Mouse (Mus musculus) kidney, embryonic 14.5 days (tissue): Measurements from ENCODE around the gene Ankrd10. TPM values are rescaled to one million over a fixed set of nuclear protein-coding genes. Genes with fewer than 3 reads are reported as not detected.
"Not testable (repeated sequence)": the region's sequence is repeated elsewhere in the genome, so short reads cannot be mapped to it uniquely, and the experiment has no call there.

Experiments used
- ATAC-seq: fragments of 200-750 bp; cut with Nextera tagmentation; 2 replicates; pipeline ENCODE4 v1.8.0; 2017; ENCODE audit warnings: moderate number of reproducible peaks, mild to moderate bottlenecking, moderate TSS enrichment, moderate library complexity; ENCODE audit not compliant: low FRiP score, low TSS enrichment
- H3K27ac ChIP-seq: fragments of 300-500 bp; sonication (generic); 2 replicates; pipeline ENCODE4 v1.5.1; 2014; ENCODE audit warnings: low read depth, mild to moderate bottlenecking, low read length, moderate library complexity, mixed read lengths
- H3K27me3 ChIP-seq: fragments of 300-500 bp; sonication (generic); 2 replicates; pipeline ENCODE4 v1.6.1; 2014; ENCODE audit warnings: mild to moderate bottlenecking, low read length; ENCODE audit not compliant: control insufficient read depth, insufficient read depth
- H3K36me3 ChIP-seq: fragments of 300-500 bp; sonication (generic); 2 replicates; pipeline ENCODE4 v1.6.1; 2014; ENCODE audit warnings: low read length, mixed read lengths; ENCODE audit not compliant: control insufficient read depth, insufficient read depth
- H3K4me1 ChIP-seq: fragments of 300-500 bp; sonication (generic); 2 replicates; pipeline ENCODE4 v1.6.1; 2014; ENCODE audit warnings: low read length, mixed read lengths; ENCODE audit not compliant: control insufficient read depth, insufficient read depth
- H3K4me2 ChIP-seq: fragments of 300-500 bp; sonication (generic); replicated peaks from 2 replicates; pipeline ENCODE4 v1.6.1; 2014; ENCODE audit warnings: low read depth, mild to moderate bottlenecking, low read length
- H3K4me3 ChIP-seq: fragments of 300-500 bp; sonication (generic); 2 replicates; pipeline ENCODE4 v1.5.1; 2014; ENCODE audit warnings: mild to moderate bottlenecking, low read length
- H3K9ac ChIP-seq: fragments of 300-500 bp; sonication (generic); 2 replicates; pipeline ENCODE4 v1.6.1; 2014; ENCODE audit warnings: low read depth, mild to moderate bottlenecking, low read length, moderate library complexity
- H3K9me3 ChIP-seq: fragments of 300-500 bp; sonication (generic); 2 replicates; pipeline ENCODE4 v1.6.1; 2016; ENCODE audit warnings: low read length; ENCODE audit not compliant: control insufficient read depth
- WGBS: fragments of 180-500 bp; shearing (Covaris S2); extraction: QIAGEN DNeasy Blood & Tissue Kit; methylation state at CpG from one replicate; pipeline ENCODE4 v1.1.7; 2014; 5-methylcytosine and 5-hydroxymethylcytosine counted together
- polyA plus RNA-seq: library from polyadenylated mRNA; unstranded; fragments of >200 nt; fragmentation: Nextera tagmentation; extraction: Ambion mirVana; gene quantifications from 2 replicates; pipeline ENCODE4 v1.2.1, GENCODE M21; 2014

Ankrd10 gene
- polyA plus RNA-seq: 87.6 and 112 TPM in 2 replicates

- H3K36me3 ChIP-seq: peaks cover 19% of the 10 kb centered on the region
- ATAC-seq: peak; percentile 96
- peak within 1 kb of the TSS; percentile 91 for H3K9ac ChIP-seq
- H3K9me3 ChIP-seq: no peaks in the 10 kb centered on the region
- peak within 1 kb of the TSS; percentile 80 for H3K4me2 ChIP-seq
- under 1% methylated on average over 40 of the region's 40 CpGs for WGBS
- peak within 1 kb of the TSS; percentile 98 for H3K27ac ChIP-seq
- no peaks in the 10 kb centered on the region for H3K27me3 ChIP-seq
- peaks cover 16% of the 10 kb centered on the region for H3K4me1 ChIP-seq
- peak within 1 kb of the TSS; percentile 75 for H3K4me3 ChIP-seq
Measured at GRCm38 (mm10) chr8:11635611-11636081, at the start of gene Ankrd10. Ankrd10 (minus strand) TSS chr8:11635757.

GRCm38 (mm10) chr8:11684558-11684957 is 49.0 kb upstream of the Ankrd10 start:
- ATAC-seq: no peak

GRCm38 (mm10) chr8:11668308-11668707 is 32.8 kb upstream of the Ankrd10 start:
- H3K27me3 ChIP-seq: no peaks in the 10 kb centered on the region
- H3K27ac ChIP-seq: no peak overlapping the region
- ATAC-seq: no peak
- H3K4me2 ChIP-seq: no peak overlapping the region
- no peak overlapping the region for H3K4me3 ChIP-seq
- H3K9ac ChIP-seq: no peak overlapping the region
- H3K36me3 ChIP-seq: no peaks in the 10 kb centered on the region
- WGBS: 74% methylated on average over 2 of the region's 2 CpGs
- H3K4me1 ChIP-seq: no peaks in the 10 kb centered on the region
- H3K9me3 ChIP-seq: no peaks in the 10 kb centered on the region

More at GRCm38 (mm10) chr8:11684558-11684957, 49.0 kb upstream of the Ankrd10 start:
- Histone ChIP-seq H3K4me2 (no peak overlapping the region), H3K36me3 (no peaks in the 10 kb centered on the region), H3K4me1 (no peaks in the 10 kb centered on the region), H3K27me3 (no peaks in the 10 kb centered on the region), H3K27ac (no peak overlapping the region), H3K9ac (no peak overlapping the region), H3K4me3 (no peak overlapping the region), H3K9me3 (peaks cover 5% of the 10 kb centered on the region)
- 84% methylated on average over 7 of the region's 7 CpGs for WGBS

- H3K27me3 ChIP-seq, H3K27ac ChIP-seq, ATAC-seq, H3K4me2 ChIP-seq, H3K36me3 ChIP-seq, H3K9me3 ChIP-seq, H3K4me3 ChIP-seq, H3K4me1 ChIP-seq, H3K9ac ChIP-seq: not testable (repeated sequence)
- 90% methylated on average over 20 of the region's 20 CpGs for WGBS
Measured at GRCm38 (mm10) chr8:11666023-11666716, 30.6 kb upstream of the Ankrd10 start.

- H3K4me2 ChIP-seq: no peak overlapping the region
- H3K27me3 ChIP-seq: no peaks in the 10 kb centered on the region
- ATAC-seq: no peak
- no peaks in the 10 kb centered on the region for H3K4me1 ChIP-seq
- no peak overlapping the region for H3K4me3 ChIP-seq
- no peaks in the 10 kb centered on the region for H3K9me3 ChIP-seq
- H3K36me3 ChIP-seq: no peaks in the 10 kb centered on the region
- no peak overlapping the region for H3K9ac ChIP-seq
- no peak overlapping the region for H3K27ac ChIP-seq
- 60% methylated on average over 3 of the region's 3 CpGs for WGBS
Measured at GRCm38 (mm10) chr8:11661969-11662368, 26.4 kb upstream of the Ankrd10 start.

GRCm38 (mm10) chr8:11650021-11650420 is 14.5 kb upstream of the Ankrd10 start:
- 94% methylated on average over 5 of the region's 5 CpGs for WGBS

GRCm38 (mm10) chr8:11643123-11643522 is 7.6 kb upstream of the Ankrd10 start:
- Histone ChIP-seq H3K27ac (no peak overlapping the region), H3K4me1 (no peaks in the 10 kb centered on the region), H3K36me3 (no peaks in the 10 kb centered on the region), H3K4me3 (no peak overlapping the region), H3K9me3 (0 out of 2 replicates have a peak, but pooled peaks cover 3% of the 10 kb centered on the region), H3K4me2 (no peak overlapping the region), H3K27me3 (no peaks in the 10 kb centered on the region), H3K9ac (no peak overlapping the region)
- WGBS: 84% methylated on average over 2 of the region's 2 CpGs
- no peak for ATAC-seq

More at GRCm38 (mm10) chr8:11650021-11650420, 14.5 kb upstream of the Ankrd10 start:
- H3K27me3 ChIP-seq: no peaks in the 10 kb centered on the region
- no peak overlapping the region for H3K4me3 ChIP-seq
- H3K9me3 ChIP-seq: no peaks in the 10 kb centered on the region
- no peak for ATAC-seq
- no peak overlapping the region for H3K4me2 ChIP-seq
- H3K27ac ChIP-seq: no peak overlapping the region
- no peak overlapping the region for H3K9ac ChIP-seq
- H3K36me3 ChIP-seq: no peaks in the 10 kb centered on the region
- H3K4me1 ChIP-seq: no peaks in the 10 kb centered on the region

GRCm38 (mm10) chr8:11640606-11641005 is 5.0 kb upstream of the Ankrd10 start:
- no peak for ATAC-seq
- H3K27ac ChIP-seq: no peak overlapping the region
- 47% methylated on average over 2 of the region's 2 CpGs for WGBS

GRCm38 (mm10) chr8:11637531-11637930 is 2.0 kb upstream of the Ankrd10 start:
- H3K4me3 ChIP-seq: no peak overlapping the region
- no peaks in the 10 kb centered on the region for H3K27me3 ChIP-seq
- H3K4me2 ChIP-seq: no peak overlapping the region
- H3K9ac ChIP-seq: no peak overlapping the region
- no peak overlapping the region for H3K27ac ChIP-seq
- WGBS: 94% methylated on average over 7 of the region's 7 CpGs
- H3K36me3 ChIP-seq: 0 out of 2 replicates have a peak, but pooled peaks cover 2% of the 10 kb centered on the region
- ATAC-seq: no peak
- H3K4me1 ChIP-seq: peaks cover 14% of the 10 kb centered on the region
- H3K9me3 ChIP-seq: 0 out of 2 replicates have a peak, but pooled peaks cover 3% of the 10 kb centered on the region

More at GRCm38 (mm10) chr8:11640606-11641005, 5.0 kb upstream of the Ankrd10 start:
- no peak overlapping the region for H3K9ac ChIP-seq
- H3K4me2 ChIP-seq: no peak overlapping the region
- H3K36me3 ChIP-seq: no peaks in the 10 kb centered on the region
- no peak overlapping the region for H3K4me3 ChIP-seq
- no peaks in the 10 kb centered on the region for H3K4me1 ChIP-seq
- H3K9me3 ChIP-seq: 0 out of 2 replicates have a peak, but pooled peaks cover 3% of the 10 kb centered on the region
- H3K27me3 ChIP-seq: no peaks in the 10 kb centered on the region
